Mouse (Mus musculus) liver, embryonic 16.5 days (tissue): ENCODE results near the gene Atp8b5. TPM values are rescaled to one million over a fixed set of nuclear protein-coding genes. Genes with fewer than 3 reads are reported as not detected.

Source experiments
- ATAC-seq: fragments of 200-750 bp; cut with Nextera tagmentation; 2 replicates; pipeline ENCODE4 v1.8.0; 2017; ENCODE audit warnings: low read depth, mild to moderate bottlenecking, moderate number of reproducible peaks, moderate library complexity
- H3K27ac ChIP-seq: fragments of 300-500 bp; sonication (generic); 2 replicates; pipeline ENCODE4 v1.5.1; 2014; ENCODE audit warnings: mild to moderate bottlenecking, low read length
- H3K27me3 ChIP-seq: fragments of 300-500 bp; sonication (generic); 2 replicates; pipeline ENCODE4 v1.6.1; 2014; ENCODE audit warnings: low read depth, low read length, mixed read lengths; ENCODE audit not compliant: control insufficient read depth, insufficient read depth
- H3K36me3 ChIP-seq: fragments of 300-500 bp; sonication (generic); 2 replicates; pipeline ENCODE4 v1.6.1; 2014; ENCODE audit warnings: mild to moderate bottlenecking; ENCODE audit not compliant: control insufficient read depth, insufficient read depth
- H3K4me1 ChIP-seq: fragments of 300-500 bp; sonication (generic); 2 replicates; pipeline ENCODE4 v1.6.1; 2014; ENCODE audit warnings: low read depth, low read length, mixed read lengths; ENCODE audit not compliant: control insufficient read depth
- H3K4me2 ChIP-seq: fragments of 300-500 bp; sonication (generic); 2 replicates; pipeline ENCODE4 v1.6.1; 2014; ENCODE audit warnings: low read depth, low read length, mixed read lengths
- H3K4me3 ChIP-seq: fragments of 300-500 bp; sonication (generic); 2 replicates; pipeline ENCODE4 v1.5.1; 2014; ENCODE audit warnings: low read depth, mild to moderate bottlenecking, low read length
- H3K9ac ChIP-seq: fragments of 300-500 bp; sonication (generic); 2 replicates; pipeline ENCODE4 v1.6.1; 2014; ENCODE audit warnings: low read depth, low read length
- H3K9me3 ChIP-seq: fragments of 300-500 bp; sonication (generic); replicated peaks from 2 replicates; pipeline ENCODE4 v1.6.1; 2016; ENCODE audit warnings: low read length; ENCODE audit not compliant: control insufficient read depth
- WGBS: fragments of 180-500 bp; shearing (Covaris S2); extraction: QIAGEN DNeasy Blood & Tissue Kit; methylation state at CpG from one replicate; pipeline ENCODE4 v1.1.7; 2014; ENCODE audit not compliant: insufficient replicate concordance; 5-methylcytosine and 5-hydroxymethylcytosine counted together
- polyA plus RNA-seq: library from polyadenylated mRNA; unstranded; fragments of >200 nt; fragmentation: Nextera tagmentation; extraction: Ambion mirVana; gene quantifications from 2 replicates; pipeline ENCODE4 v1.2.1, GENCODE M21; 2015

Atp8b5 gene
- polyA plus RNA-seq, 1 experiment from 2014 or later, result 0.09 TPM

- H3K27ac ChIP-seq, result no peak overlapping the region
- H3K4me3 ChIP-seq, result no peak overlapping the region
- no peaks in the 10 kb centered on the region; the same call in none of the 2 replicates for H3K36me3 ChIP-seq
- H3K9me3 ChIP-seq, result no peaks in the 10 kb centered on the region
- peaks cover under 1% of the 10 kb centered on the region; the same call in 1 of the 2 replicates for H3K27me3 ChIP-seq
- H3K9ac ChIP-seq, result no peak overlapping the region
- no peak overlapping the region for H3K4me2 ChIP-seq
- ATAC-seq, result no peak
- 58% methylated on average over 15 of the region's 15 CpGs for WGBS
- H3K4me1 ChIP-seq, result no peaks in the 10 kb centered on the region
Measured at GRCm38 (mm10) chr4:43418973-43419656, 152.2 kb downstream of the Atp8b5 start.

GRCm38 (mm10) chr4:43419801-43420281 lies 152.9 kb downstream of the Atp8b5 start:
- WGBS, result 40% methylated on average over 9 of the region's 9 CpGs
- no peak for ATAC-seq
- H3K9ac ChIP-seq, result no peak overlapping the region

GRCm38 (mm10) chr4:43420305-43420704 lies 153.3 kb downstream of the Atp8b5 start:
- Histone ChIP-seq H3K9me3 (no peaks in the 10 kb centered on the region), H3K4me1 (no peaks in the 10 kb centered on the region), H3K36me3 (no peaks in the 10 kb centered on the region; the same call in none of the 2 replicates), H3K9ac (no peak overlapping the region), H3K27ac (no peak overlapping the region), H3K4me3 (no peak overlapping the region), H3K27me3 (peaks cover 13% of the 10 kb centered on the region), H3K4me2 (no peak overlapping the region)
- 2% methylated on average over 6 of the region's 6 CpGs for WGBS
- ATAC-seq, result no peak

More at GRCm38 (mm10) chr4:43419801-43420281, 152.9 kb downstream of the Atp8b5 start:
- Histone ChIP-seq H3K4me3 (no peak overlapping the region), H3K4me2 (no peak overlapping the region), H3K4me1 (no peaks in the 10 kb centered on the region), H3K27me3 (peaks cover 8% of the 10 kb centered on the region), H3K9me3 (no peaks in the 10 kb centered on the region), H3K27ac (no peak overlapping the region), H3K36me3 (no peaks in the 10 kb centered on the region; the same call in none of the 2 replicates)

- WGBS, result 68% methylated on average over 28 of the region's 28 CpGs
- H3K4me2 ChIP-seq, result no peak overlapping the region
- H3K27me3 ChIP-seq, result peaks cover 23% of the 10 kb centered on the region
- no peak overlapping the region for H3K27ac ChIP-seq
- ATAC-seq, result 0 out of 2 replicates have a peak, but pooled peaks have one; percentile 20
- H3K9me3 ChIP-seq, result no peaks in the 10 kb centered on the region
- no peaks in the 10 kb centered on the region for H3K4me1 ChIP-seq
- H3K4me3 ChIP-seq, result no peak overlapping the region
- H3K9ac ChIP-seq, result no peak overlapping the region
- H3K36me3 ChIP-seq, result no peaks in the 10 kb centered on the region
Measured at GRCm38 (mm10) chr4:43421632-43422240, 154.8 kb downstream of the Atp8b5 start.

Other genes with a start within 250 kb of the Atp8b5 start
- gene Pigo, start 241.3 kb upstream of the Atp8b5 start, polyA plus RNA-seq, result 12.4 and 14.7 TPM in 2 replicates
- 176 and 193 TPM in 2 replicates for gene Stoml2, start 235.4 kb upstream of the Atp8b5 start, polyA plus RNA-seq
- 33.4 and 41.3 TPM in 2 replicates for gene Fam214b, start 220.9 kb upstream of the Atp8b5 start, polyA plus RNA-seq
- 0.51 and 0.57 TPM in 2 replicates for gene Unc13b, start 208.2 kb upstream of the Atp8b5 start, polyA plus RNA-seq
- gene Rusc2, start 114.8 kb downstream of the Atp8b5 start, polyA plus RNA-seq, result 2.0 and 2.9 TPM in 2 replicates
- not detected in 2 replicates for gene Fam166b, start 162.0 kb downstream of the Atp8b5 start, polyA plus RNA-seq
- gene Tesk1, start 174.8 kb downstream of the Atp8b5 start, polyA plus RNA-seq, result 0.15 TPM in 2 replicates
- gene Cd72, start 187.5 kb downstream of the Atp8b5 start, polyA plus RNA-seq, result 1.6 and 1.7 TPM in 2 replicates
- gene Sit1, start 216.6 kb downstream of the Atp8b5 start, polyA plus RNA-seq, result 0.21 and 0.27 TPM in 2 replicates
- 35.2 and 37.0 TPM in 2 replicates for gene Ccdc107, start 225.7 kb downstream of the Atp8b5 start, polyA plus RNA-seq
- 32.7 and 34.6 TPM in 2 replicates for gene Arhgef39, start 232.5 kb downstream of the Atp8b5 start, polyA plus RNA-seq
- gene Car9, start 239.8 kb downstream of the Atp8b5 start, polyA plus RNA-seq, result 1.3 and 1.7 TPM in 2 replicates